Mouse (Mus musculus): ENCODE data around the gene Hemgn.

Hemgn gene

GRCm38 (mm10) chr4:46413406-46413805 is at the start of gene Hemgn:
TSS of gene Hemgn (minus strand) at chr4:46413506.
- no peak for DNase-seq

- DNase-seq, result no peak
Measured at GRCm38 (mm10) chr4:46458411-46458810, 45.1 kb upstream of the Hemgn start.

GRCm38 (mm10) chr4:46457186-46457585 is 43.9 kb upstream of the Hemgn start:
- DNase-seq, result no peak

- no peak for DNase-seq
Measured at GRCm38 (mm10) chr4:46456762-46457161, 43.5 kb upstream of the Hemgn start.

GRCm38 (mm10) chr4:46454097-46454864 is 41.0 kb upstream of the Hemgn start:
- peak; percentile 14 for DNase-seq

GRCm38 (mm10) chr4:46452855-46453719 is 39.8 kb upstream of the Hemgn start:
- DNase-seq, result no peak

GRCm38 (mm10) chr4:46452481-46452850 is 39.2 kb upstream of the Hemgn start:
- DNase-seq, result peak; percentile 83

- peak; percentile 93 for DNase-seq
Measured at GRCm38 (mm10) chr4:46451758-46452480, 38.6 kb upstream of the Hemgn start.

- peak; percentile 77 for DNase-seq
Measured at GRCm38 (mm10) chr4:46451240-46451757, 38.0 kb upstream of the Hemgn start.

- DNase-seq, result peak; percentile 96
Measured at GRCm38 (mm10) chr4:46450519-46451131, 37.3 kb upstream of the Hemgn start, which contains the start of gene Anp32b. TSS of gene Anp32b (plus strand) at chr4:46450902.

- DNase-seq, result no peak
Measured at GRCm38 (mm10) chr4:46450020-46450518, 36.8 kb upstream of the Hemgn start.

GRCm38 (mm10) chr4:46448886-46449285 is 35.6 kb upstream of the Hemgn start:
- DNase-seq, result peak; percentile 14

GRCm38 (mm10) chr4:46447461-46447860 is 34.2 kb upstream of the Hemgn start:
- DNase-seq, result no peak

GRCm38 (mm10) chr4:46445237-46445945 is 32.1 kb upstream of the Hemgn start:
- peak; percentile 21 for DNase-seq

GRCm38 (mm10) chr4:46442501-46442900 is 29.2 kb upstream of the Hemgn start:
- no peak for DNase-seq

- no peak for DNase-seq
Measured at GRCm38 (mm10) chr4:46432339-46433036, 19.2 kb upstream of the Hemgn start.

- DNase-seq, result peak; percentile 20
Measured at GRCm38 (mm10) chr4:46428903-46429499, 15.7 kb upstream of the Hemgn start.

GRCm38 (mm10) chr4:46422625-46423024 is 9.3 kb upstream of the Hemgn start:
- DNase-seq, result no peak

- no peak for DNase-seq
Measured at GRCm38 (mm10) chr4:46418851-46419250, 5.5 kb upstream of the Hemgn start.

GRCm38 (mm10) chr4:46417491-46417890 is 4.2 kb upstream of the Hemgn start:
- DNase-seq, result peak; percentile 41

Measured in retina, postnatal 1 day (tissue).